Mouse (Mus musculus): ENCODE results near the gene Btnl10. TPM values are rescaled to one million over a fixed set of nuclear protein-coding genes. Genes with fewer than 3 reads are reported as not detected.

The Btnl10 gene
- total and polyA plus RNA-seq, 3 experiments, result not detected

GRCm38 (mm10) chr11:58944136-58944535, 26.4 kb downstream of the Btnl10 start:
- Histone ChIP-seq H3K27ac (ENCODE audit: insufficient read depth, low read depth) (no peak overlapping the region), H3K27me3 (replicated peaks) (peaks cover 49% of the 10 kb centered on the region), H3K36me3 (replicated peaks in 1 of 2; ENCODE audit: control insufficient read depth in 1 of 2, insufficient read depth in 1 of 2, low read length in 1 of 2) (no peaks in the 10 kb centered on the region), H3K79me2 (replicated peaks; ENCODE audit: control insufficient read depth, extremely low read depth, insufficient read depth, poor library complexity, severe bottlenecking) (no peaks in the 10 kb centered on the region), H3K4me3 (replicated peaks in 1 of 3; ENCODE audit: low read depth in 2 of 3, low read length in 2 of 3, poor library complexity in 1 of 3) (no peak overlapping the region), H3K9me3 (replicated peaks; ENCODE audit: low read length) (peaks cover 6% of the 10 kb centered on the region), H3K9ac (ENCODE audit: insufficient read depth, low read depth) (no peak overlapping the region), H3K4me1 (ENCODE audit: control insufficient read depth in 1 of 2, insufficient read depth in 2 of 2) (peaks cover 0 to 3% of the 10 kb centered on the region in 2 experiments; a peak in 2 of 4 replicates), H3K4me2 (ENCODE audit: insufficient read depth, low read depth, poor library complexity, severe bottlenecking) (no peak overlapping the region)
- dilution Hi-C loops (cut with MboI; ENCODE audit: extremely low pct_ligation_motif_present, extremely low pct_unique_long_range_greater_than_20kb, low sequenced_read_pairs), result no loop called here
- no peak for TF ChIP-seq ZC3H11A (IDR thresholded peaks at IDR 0.05; ENCODE audit: low read depth, low read length)
- TF ChIP-seq RCOR1 (conservative IDR thresholded peaks at IDR 0.05; ENCODE audit: low read depth, low read length), result no peak
- TF ChIP-seq ZKSCAN1 (IDR thresholded peaks at IDR 0.05; ENCODE audit: borderline replicate concordance, low read depth, low read length), result no peak
- no peak for TF ChIP-seq MAZ (IDR thresholded peaks at IDR 0.05; ENCODE audit: low read depth, low read length)
- TF ChIP-seq HCFC1 (IDR thresholded peaks at IDR 0.05; ENCODE audit: low read depth, low read length), result no peak
- TF ChIP-seq TBP (conservative IDR thresholded peaks at IDR 0.05; ENCODE audit: low read depth, low read length), result no peak
- TF ChIP-seq SIN3A (IDR thresholded peaks at IDR 0.05; ENCODE audit: low read length), result no peak
- no peak for TF ChIP-seq POLR2AphosphoS2 (IDR thresholded peaks at IDR 0.05; ENCODE audit: low read depth, low read length)
- no peak for TF ChIP-seq E2F4 (IDR thresholded peaks at IDR 0.05; ENCODE audit: insufficient replicate concordance, low read depth, low read length)
- TF ChIP-seq MYC (IDR thresholded peaks at IDR 0.05; ENCODE audit: low read depth, low read length), result no peak
- TF ChIP-seq GABPA (IDR thresholded peaks at IDR 0.05; ENCODE audit: insufficient replicate concordance, low read depth, low read length), result no peak
- TF ChIP-seq USF1 (IDR thresholded peaks at IDR 0.05; ENCODE audit: low read depth, low read length), result no peak
- TF ChIP-seq IRF4 (IDR thresholded peaks at IDR 0.05; ENCODE audit: low read depth, low read length), result no peak
- no peak for TF ChIP-seq UBTF (IDR thresholded peaks at IDR 0.05; ENCODE audit: low read depth, low read length)
- TF ChIP-seq SMC3 (IDR thresholded peaks at IDR 0.05; ENCODE audit: low read depth, low read length), result no peak
- TF ChIP-seq ZNF384 (IDR thresholded peaks at IDR 0.05; ENCODE audit: low read depth, low read length), result no peak
- in situ Hi-C loops (cut with MboI; ENCODE audit: low pct_ligation_motif_present, low pct_unique_long_range_greater_than_20kb, low sequenced_read_pairs), result no loop called here
- no peak for DNase-seq (ENCODE audit: extremely low read depth)

GRCm38 (mm10) chr11:58947306-58947705, 29.6 kb downstream of the Btnl10 start:
- no peak overlapping the region for H3K4me2 ChIP-seq (ENCODE audit: insufficient read depth, low read depth, poor library complexity, severe bottlenecking)
- H3K9me3 ChIP-seq (replicated peaks; ENCODE audit: low read length), result no peaks in the 10 kb centered on the region
- peaks cover 63% of the 10 kb centered on the region for H3K27me3 ChIP-seq (replicated peaks)
- no peak for DNase-seq (ENCODE audit: extremely low read depth)
- dilution Hi-C loops (cut with MboI; ENCODE audit: extremely low pct_ligation_motif_present, extremely low pct_unique_long_range_greater_than_20kb, low sequenced_read_pairs), result no loop called here
- H3K79me2 ChIP-seq (replicated peaks; ENCODE audit: control insufficient read depth, extremely low read depth, insufficient read depth, poor library complexity, severe bottlenecking), result no peaks in the 10 kb centered on the region
- no peaks in the 10 kb centered on the region for H3K4me1 ChIP-seq (ENCODE audit: control insufficient read depth in 1 of 2, insufficient read depth in 2 of 2)
- H3K4me3 ChIP-seq (replicated peaks in 1 of 3; ENCODE audit: low read depth in 2 of 3, low read length in 2 of 3, poor library complexity in 1 of 3), result no peak overlapping the region
- H3K27ac ChIP-seq (ENCODE audit: insufficient read depth, low read depth), result no peak overlapping the region
- no peaks in the 10 kb centered on the region for H3K36me3 ChIP-seq (replicated peaks in 1 of 2; ENCODE audit: control insufficient read depth in 1 of 2, insufficient read depth in 1 of 2, low read length in 1 of 2)
- no peak overlapping the region for H3K9ac ChIP-seq (ENCODE audit: insufficient read depth, low read depth)
- TF ChIP-seq CHD2 (IDR thresholded peaks at IDR 0.05; ENCODE audit: low read length) (no peak), ETS1 (conservative IDR thresholded peaks at IDR 0.05; ENCODE audit: low read depth, low read length) (no peak), ZNF384 (IDR thresholded peaks at IDR 0.05; ENCODE audit: low read depth, low read length) (no peak), CTCF (conservative IDR thresholded peaks at IDR 0.05 in 1 of 2, IDR thresholded peaks at IDR 0.05 in 1 of 2; ENCODE audit: low read depth in 2 of 2, low read length in 2 of 2) (no peak), POLR2AphosphoS2 (IDR thresholded peaks at IDR 0.05; ENCODE audit: low read depth, low read length) (no peak), RAD21 (IDR thresholded peaks at IDR 0.05; ENCODE audit: low read depth, low read length) (no peak)
- in situ Hi-C loops (cut with MboI; ENCODE audit: low pct_ligation_motif_present, low pct_unique_long_range_greater_than_20kb, low sequenced_read_pairs), result no loop called here
